ENCODE assay signal across 10 mouse cellular contexts in the genomic region with DNA sequence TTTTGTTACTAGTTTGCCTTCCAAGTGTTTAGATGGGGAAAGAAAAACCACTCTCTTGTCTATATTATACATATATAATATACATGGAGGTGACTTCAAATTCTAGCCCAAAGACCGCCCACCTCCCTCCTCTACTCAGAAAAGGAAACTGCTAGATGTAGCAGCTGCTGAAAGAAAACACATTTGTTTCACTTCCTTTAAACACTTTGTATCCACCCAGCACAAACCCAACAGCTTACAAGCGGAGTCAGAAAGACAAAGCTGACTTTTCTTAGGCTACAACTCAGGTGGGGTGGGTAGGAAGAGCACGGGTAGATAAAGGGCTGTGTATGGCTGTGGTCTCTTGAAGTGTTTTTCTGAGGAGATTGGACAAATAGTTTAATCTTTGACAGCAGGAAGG.
DNase-seq lines count a peak whose midpoint lies in the region; ATAC-seq and TF ChIP-seq lines count a peak whose summit lies in the region.
"Had no signal": no experiment of that assay in that cellular context is flagged by ENCODE, and none has a peak within 500 bp of the region (broad histone marks: within the 10 kb centered on the region; RNA-seq: fewer than 3 reads in every experiment).

No protein-coding gene starts in this region.

- TF ChIP-seq CTCF in heart, adult 2 months (IDR thresholded peaks at IDR 0.05): no peak

- WGBS in heart, adult 2 months: 38% methylated on average over 3 of the region's 3 CpGs
- 67% methylated on average over 3 of the region's 3 CpGs for WGBS in heart, embryonic 11.5 days (ENCODE audit: insufficient replicate concordance)
- WGBS in lung, embryonic 16.5 days: 41% methylated on average over 3 of the region's 3 CpGs
- WGBS in midbrain, embryonic 13.5 days: 79% methylated on average over 3 of the region's 3 CpGs

- peaks cover 39% of the 10 kb centered on the region for H3K36me3 ChIP-seq in heart, adult 2 months (ENCODE audit: control insufficient read depth, insufficient read depth, low read length)
- no peaks in the 10 kb centered on the region for H3K36me3 ChIP-seq in heart, embryonic 11.5 days (ENCODE audit: control insufficient read depth, insufficient read depth, low read length)
- H3K36me3 ChIP-seq in lung, embryonic 16.5 days (ENCODE audit: control insufficient read depth, insufficient read depth, low read length): no peaks in the 10 kb centered on the region; the same call in 1 of the 2 replicates
- H3K36me3 ChIP-seq in midbrain, embryonic 13.5 days: no peaks in the 10 kb centered on the region
- H3K36me3 ChIP-seq: liver, embryonic 15.5 days had no signal

- DNase-seq in heart, adult 2 months: no peak
- DNase-seq in lung, postnatal 14 days: no peak
- DNase-seq in induced T-regulatory cell, adult 2 months (ENCODE audit: low read depth): peak; percentile 72
- DNase-seq in thymus, postnatal 14 days: peak; percentile 62
- no peak for DNase-seq in frontal cortex, postnatal 14 days (ENCODE audit: low spot score in 2 of 2)
- DNase-seq: kidney, adult 9 months had no signal

- TF ChIP-seq EP300 in heart, adult 2 months (IDR thresholded peaks at IDR 0.05; ENCODE audit: insufficient read depth, low read depth, low read length): no peak

- peak overlapping the region; percentile 61 for H3K27ac ChIP-seq in heart, adult 2 months
- no peak overlapping the region for H3K27ac ChIP-seq in heart, embryonic 11.5 days (ENCODE audit: low read depth, low read length)
- H3K27ac ChIP-seq in lung, embryonic 16.5 days (ENCODE audit: low read length): peak overlapping the region; percentile 22
- H3K27ac ChIP-seq in midbrain, embryonic 13.5 days: no peak overlapping the region
- H3K27ac ChIP-seq: liver, embryonic 15.5 days had no signal

- H3K9me3 ChIP-seq in heart, embryonic 11.5 days (replicated peaks; ENCODE audit: control insufficient read depth, low read length): no peaks in the 10 kb centered on the region
- no peaks in the 10 kb centered on the region for H3K9me3 ChIP-seq in lung, embryonic 16.5 days (ENCODE audit: control insufficient read depth, low read length)
- H3K9me3 ChIP-seq in midbrain, embryonic 13.5 days: no peaks in the 10 kb centered on the region
- H3K9me3 ChIP-seq: liver, embryonic 15.5 days had no signal

- 0 out of 2 replicates have a peak overlapping the region, but pooled peaks have one; percentile 17 for H3K9ac ChIP-seq in heart, adult 2 months (ENCODE audit: low read depth, low read length)
- no peak overlapping the region for H3K9ac ChIP-seq in heart, embryonic 11.5 days (ENCODE audit: low read depth, low read length)
- H3K9ac ChIP-seq in lung, embryonic 16.5 days (ENCODE audit: low read length): no peak overlapping the region
- no peak overlapping the region for H3K9ac ChIP-seq in midbrain, embryonic 13.5 days (replicated peaks)
- H3K9ac ChIP-seq: liver, embryonic 15.5 days had no signal

- no peaks in the 10 kb centered on the region for H3K27me3 ChIP-seq in heart, adult 2 months (ENCODE audit: control insufficient read depth, insufficient read depth, low read length)
- H3K27me3 ChIP-seq in heart, embryonic 11.5 days (ENCODE audit: control insufficient read depth, insufficient read depth, low read length): no peaks in the 10 kb centered on the region
- H3K27me3 ChIP-seq in lung, embryonic 16.5 days (ENCODE audit: control insufficient read depth, insufficient read depth, low read depth, low read length): no peaks in the 10 kb centered on the region
- no peaks in the 10 kb centered on the region for H3K27me3 ChIP-seq in midbrain, embryonic 13.5 days
- H3K27me3 ChIP-seq: liver, embryonic 15.5 days had no signal

- TF ChIP-seq POLR2A in heart, adult 2 months (IDR thresholded peaks at IDR 0.05; ENCODE audit: insufficient read depth, low read depth, low read length): no peak

- intact Hi-C loops in heart, adult 2 months (cut with DNase I): no loop called here

- no peak overlapping the region for H3K4me2 ChIP-seq in heart, embryonic 11.5 days
- H3K4me2 ChIP-seq in lung, embryonic 16.5 days (ENCODE audit: low read depth, low read length): no peak overlapping the region
- H3K4me2 ChIP-seq in midbrain, embryonic 13.5 days (replicated peaks): no peak overlapping the region
- H3K4me2 ChIP-seq: liver, embryonic 15.5 days had no signal

- no peak for ATAC-seq in heart, embryonic 11.5 days (replicated peaks; ENCODE audit: insufficient number of reproducible peaks, low FRiP score, low TSS enrichment)
- no peak for ATAC-seq in lung, embryonic 16.5 days (ENCODE audit: low read depth)
- ATAC-seq in midbrain, embryonic 13.5 days: no peak

- no peaks in the 10 kb centered on the region; the same call in 1 of the 2 replicates for H3K79me2 ChIP-seq in heart, adult 2 months (replicated peaks; ENCODE audit: control insufficient read depth, insufficient read depth, low read length)

- H3K4me3 ChIP-seq in heart, adult 2 months: no peak overlapping the region
- no peak overlapping the region for H3K4me3 ChIP-seq in heart, embryonic 11.5 days (ENCODE audit: low read depth, low read length)
- H3K4me3 ChIP-seq in lung, embryonic 16.5 days (ENCODE audit: low read length): no peak overlapping the region
- no peak overlapping the region for H3K4me3 ChIP-seq in midbrain, embryonic 13.5 days (replicated peaks)
- H3K4me3 ChIP-seq: liver, embryonic 15.5 days had no signal

- peaks cover 12% of the 10 kb centered on the region for H3K4me1 ChIP-seq in heart, adult 2 months (ENCODE audit: control insufficient read depth, insufficient read depth, low read length)
- H3K4me1 ChIP-seq in heart, embryonic 11.5 days (ENCODE audit: control insufficient read depth, insufficient read depth, low read length): peaks cover 15% of the 10 kb centered on the region; the same call in 1 of the 2 replicates
- H3K4me1 ChIP-seq in lung, embryonic 16.5 days (replicated peaks; ENCODE audit: control insufficient read depth, insufficient read depth, low read length): peaks cover 10% of the 10 kb centered on the region
- peaks cover 15% of the 10 kb centered on the region for H3K4me1 ChIP-seq in midbrain, embryonic 13.5 days (replicated peaks)
- H3K4me1 ChIP-seq: liver, embryonic 15.5 days had no signal

Comparison
In these comparisons a context has a peak if more than half of its experiments do, and no peak if none do; other contexts are left out.
1. H3K27ac ChIP-seq: peak in heart, adult 2 months (single experiment) and lung, embryonic 16.5 days (single experiment); none in heart, embryonic 11.5 days (single experiment) and midbrain, embryonic 13.5 days (single experiment).
2. DNase-seq: peak in induced T-regulatory cell, adult 2 months (single experiment) and thymus, postnatal 14 days (single experiment); none in heart, adult 2 months (0 of 2), lung, postnatal 14 days (single experiment) and frontal cortex, postnatal 14 days (0 of 2).